Mouse (Mus musculus) heart, embryonic 16.5 days (tissue): ENCODE results near the gene Naa60. TPM values are rescaled to one million over a fixed set of nuclear protein-coding genes. Genes with fewer than 3 reads are reported as not detected.

Experiments used
- ATAC-seq: fragments of 200-750 bp; cut with Nextera tagmentation; replicated peaks from 2 replicates; pipeline ENCODE4 v1.8.0; 2017; ENCODE audit warnings: moderate number of reproducible peaks; ENCODE audit not compliant: insufficient read depth, low FRiP score; ENCODE audit errors: extremely low read depth
- H3K27ac ChIP-seq: fragments of 300-500 bp; sonication (generic); 2 replicates; pipeline ENCODE4 v1.5.1; 2014; ENCODE audit warnings: mild to moderate bottlenecking, low read length, control low read depth, moderate library complexity
- H3K27me3 ChIP-seq: fragments of 300-500 bp; sonication (generic); 2 replicates; pipeline ENCODE4 v1.6.1; 2014; ENCODE audit warnings: low read length, mixed read lengths; ENCODE audit not compliant: control insufficient read depth, insufficient read depth
- H3K36me3 ChIP-seq: fragments of 300-500 bp; sonication (generic); 2 replicates; pipeline ENCODE4 v1.6.1; 2014; ENCODE audit not compliant: control insufficient read depth, insufficient read depth
- H3K4me1 ChIP-seq: fragments of 300-500 bp; sonication (generic); 2 replicates; pipeline ENCODE4 v1.6.1; 2014; ENCODE audit warnings: low read length, mixed read lengths; ENCODE audit not compliant: control insufficient read depth, insufficient read depth
- H3K4me2 ChIP-seq: fragments of 300-500 bp; sonication (generic); 2 replicates; pipeline ENCODE4 v1.6.1; 2014; ENCODE audit warnings: low read depth, mild to moderate bottlenecking, control low read depth, low read length
- H3K4me3 ChIP-seq: fragments of 300-500 bp; sonication (generic); 2 replicates; pipeline ENCODE4 v1.5.1; 2014; ENCODE audit warnings: mild to moderate bottlenecking, control low read depth, low read length
- H3K9ac ChIP-seq: fragments of 300-500 bp; sonication (generic); 2 replicates; pipeline ENCODE4 v1.6.1; 2014; ENCODE audit warnings: low read length, control low read depth
- H3K9me3 ChIP-seq: fragments of 300-500 bp; sonication (generic); replicated peaks from 2 replicates; pipeline ENCODE4 v1.6.1; 2016; ENCODE audit warnings: low read length; ENCODE audit not compliant: control insufficient read depth
- WGBS: fragments of 180-500 bp; shearing (Covaris S2); extraction: QIAGEN DNeasy Blood & Tissue Kit; methylation state at CpG from one replicate; pipeline ENCODE4 v1.1.7; 2014; 5-methylcytosine and 5-hydroxymethylcytosine counted together
- microRNA-seq: library from miRNA; unstranded; fragments of <30 nt; microRNA quantifications from one replicate; pipeline ENCODE4, GENCODE M21; 2017
- polyA plus RNA-seq: library from polyadenylated mRNA; unstranded; fragments of >200 nt; fragmentation: Nextera tagmentation; extraction: Ambion mirVana; gene quantifications from 2 replicates; pipeline ENCODE4 v1.2.1, GENCODE M21; 2015

Naa60 gene
- polyA plus RNA-seq, 1 experiment from 2014 or later, result 40.0 TPM

DNA sequence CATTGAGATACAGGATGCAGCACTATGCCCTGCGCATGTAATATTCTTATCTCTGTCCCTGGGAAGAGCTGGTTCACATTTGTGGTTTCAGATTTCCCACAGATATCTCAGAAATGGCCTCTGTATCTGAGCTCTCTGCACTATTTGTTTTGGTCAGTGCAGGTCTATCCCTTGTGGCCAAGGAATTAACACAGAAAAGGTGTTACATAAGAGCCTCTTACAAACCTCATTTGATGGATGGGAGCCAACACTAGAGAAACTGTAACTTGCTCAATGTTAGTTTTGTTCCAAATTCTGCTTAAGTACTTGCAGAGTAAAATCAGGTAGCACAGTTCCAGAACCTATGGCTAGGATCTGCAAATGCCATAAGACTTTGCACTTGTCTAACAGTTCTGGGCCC lies 61.9 kb downstream of the Naa60 start:
- H3K9me3 ChIP-seq, result no peaks in the 10 kb centered on the region
- ATAC-seq, result no peak

DNA sequence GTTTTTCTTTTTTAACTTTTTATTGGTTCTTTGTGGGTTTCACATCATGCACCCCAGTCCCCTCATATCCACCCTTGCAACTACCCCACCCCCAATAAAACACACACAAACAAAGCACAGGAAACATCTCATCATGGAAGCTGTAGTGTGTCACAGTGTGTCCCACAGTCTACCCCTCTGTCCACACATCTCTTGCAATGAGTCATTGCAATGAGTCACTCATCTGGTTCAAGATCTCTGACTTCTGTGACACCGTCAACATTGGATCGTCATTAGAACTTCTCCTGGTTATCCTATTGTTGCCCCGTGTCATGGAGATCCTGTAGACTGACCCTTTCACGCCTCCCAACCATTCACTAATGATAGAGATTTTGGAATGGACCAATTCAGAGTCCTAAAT lies 62.5 kb downstream of the Naa60 start:
- ATAC-seq, result no peak
- 87% methylated on average over 4 of the region's 4 CpGs for WGBS
- Histone ChIP-seq H3K9me3 (no peaks in the 10 kb centered on the region), H3K4me1 (no peaks in the 10 kb centered on the region), H3K4me3 (no peak overlapping the region), H3K4me2 (no peak overlapping the region), H3K27ac (no peak overlapping the region), H3K27me3 (no peaks in the 10 kb centered on the region), H3K36me3 (peaks cover 32% of the 10 kb centered on the region), H3K9ac (no peak overlapping the region)

More for the DNA sequence above, 61.9 kb downstream of the Naa60 start:
- peaks cover 32% of the 10 kb centered on the region for H3K36me3 ChIP-seq
- no peak overlapping the region for H3K9ac ChIP-seq
- no peaks in the 10 kb centered on the region for H3K4me1 ChIP-seq
- no peaks in the 10 kb centered on the region for H3K27me3 ChIP-seq
- no peak overlapping the region for H3K4me3 ChIP-seq
- WGBS, result 89% methylated on average over 1 of the region's 1 CpGs
- no peak overlapping the region for H3K27ac ChIP-seq
- H3K4me2 ChIP-seq, result no peak overlapping the region

DNA sequence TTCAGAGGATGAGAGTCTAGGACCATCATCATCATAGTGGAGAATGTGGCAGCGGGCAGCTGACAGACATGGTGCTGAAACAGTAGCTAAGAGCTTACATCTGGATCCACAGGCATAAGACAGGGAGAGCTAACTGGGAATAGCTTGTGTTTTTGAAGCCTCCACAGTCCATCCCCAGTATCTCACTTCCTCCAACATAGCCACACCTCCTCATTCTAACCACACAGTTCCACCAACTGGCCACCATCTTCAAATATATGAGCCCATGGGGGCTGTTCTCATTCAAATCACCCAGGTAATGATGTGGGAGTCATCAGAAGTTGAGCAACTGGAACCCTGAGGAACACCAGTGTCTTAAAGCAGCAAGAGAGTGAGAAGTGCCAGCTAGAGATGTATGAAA lies 79.0 kb downstream of the Naa60 start:
- no peak overlapping the region for H3K4me2 ChIP-seq
- 96% methylated on average over 1 of the region's 1 CpGs for WGBS
- no peaks in the 10 kb centered on the region for H3K9me3 ChIP-seq
- no peak overlapping the region for H3K9ac ChIP-seq
- no peak overlapping the region for H3K4me3 ChIP-seq
- H3K27me3 ChIP-seq, result no peaks in the 10 kb centered on the region
- no peaks in the 10 kb centered on the region for H3K36me3 ChIP-seq
- H3K27ac ChIP-seq, result no peak overlapping the region
- no peak for ATAC-seq
- H3K4me1 ChIP-seq, result no peaks in the 10 kb centered on the region

Small RNAs within 50 kb of the gene (microRNA-seq; reads per million reads assigned to microRNA genes)
- not detected for gene Gm23493

Other genes starting within 250 kb of the Naa60 start
- 0.13 TPM in 1 of 2 replicates, not detected in the other for gene Mefv, start 154.3 kb upstream of the Naa60 start, polyA plus RNA-seq
- 32.4 and 33.8 TPM in 2 replicates for gene Zfp263, start 128.3 kb upstream of the Naa60 start, polyA plus RNA-seq
- gene Olfr15, start 41.5 kb upstream of the Naa60 start, polyA plus RNA-seq, result not detected in 2 replicates
- 0.85 and 0.90 TPM in 2 replicates for gene Zfp174, start 25.1 kb upstream of the Naa60 start, polyA plus RNA-seq
- gene Zfp597, start 12.2 kb downstream of the Naa60 start, polyA plus RNA-seq, result 6.1 TPM in 2 replicates
- 0.26 and 0.31 TPM in 2 replicates for gene Gm20695, start 12.3 kb downstream of the Naa60 start, polyA plus RNA-seq
- gene 1700037C18Rik, start 36.3 kb downstream of the Naa60 start, polyA plus RNA-seq, result 9.7 and 10.0 TPM in 2 replicates
- gene Cluap1, start 36.4 kb downstream of the Naa60 start, polyA plus RNA-seq, result 15.6 and 16.4 TPM in 2 replicates
- 1.8 and 2.5 TPM in 2 replicates for gene Nlrc3, start 104.3 kb downstream of the Naa60 start, polyA plus RNA-seq
- 8.8 and 8.9 TPM in 2 replicates for gene Slx4, start 131.4 kb downstream of the Naa60 start, polyA plus RNA-seq
- 3.5 and 4.6 TPM in 2 replicates for gene Dnase1, start 164.6 kb downstream of the Naa60 start, polyA plus RNA-seq
- 128 and 142 TPM in 2 replicates for gene Trap1, start 205.5 kb downstream of the Naa60 start, polyA plus RNA-seq